Mouse (Mus musculus) stomach, postnatal 0 days (tissue): ENCODE measurements around the gene Edaradd.

Source experiments
- CTCF ChIP-seq: IDR thresholded peaks from 2 replicates; pipeline ENCODE4 v1.5.1; 2016; ENCODE audit warnings: antibody characterized with exemption, low read depth, mild to moderate bottlenecking, moderate library complexity
- EP300 ChIP-seq: optimal IDR thresholded peaks from 2 replicates; pipeline ENCODE3; 2016; ENCODE audit warnings: antibody characterized with exemption

DNA sequence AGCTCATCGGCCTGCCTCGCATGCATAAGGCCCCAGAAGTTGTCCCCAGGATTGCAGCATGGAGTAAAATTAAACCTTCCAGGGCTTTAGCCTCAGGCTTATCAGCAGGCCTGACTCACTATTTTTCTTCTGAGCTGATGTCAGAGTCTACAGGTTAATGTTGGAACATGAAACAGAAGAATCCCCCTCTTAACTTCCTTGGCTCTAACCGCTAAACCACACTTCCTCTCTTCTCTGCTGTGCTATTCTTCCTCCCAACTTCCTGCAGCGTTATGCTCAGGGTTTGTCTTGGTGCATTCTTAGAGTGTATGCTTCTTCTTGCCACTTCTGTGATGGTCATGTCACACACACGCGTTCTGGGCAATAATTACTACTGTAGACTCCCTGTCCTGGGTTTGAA is 12.8 kb downstream of the Edaradd start:
- TF ChIP-seq CTCF (no peak), EP300 (no peak)
